Comparison of ENCODE assay signal across 11 mouse cellular contexts in genomic region chr6:125529479-125529878, GRCm38 (mm10). TPM values are rescaled to one million over a fixed set of nuclear protein-coding genes. Genes with fewer than 3 reads are reported as not detected.
DNase-seq lines count a peak whose midpoint lies in the region; ATAC-seq and TF ChIP-seq lines count a peak whose summit lies in the region.
"Had no signal": no experiment of that assay in that cellular context is flagged by ENCODE, and none has a peak within 500 bp of the region (broad histone marks: within the 10 kb centered on the region; RNA-seq: fewer than 3 reads in every experiment).

No protein-coding gene starts in this region.

- no peak overlapping the region for H3K9ac ChIP-seq in kidney, embryonic 14.5 days (ENCODE audit: low read depth, low read length)
- no peak overlapping the region for H3K9ac ChIP-seq in heart, embryonic 12.5 days
- no peak overlapping the region for H3K9ac ChIP-seq in stomach, embryonic 15.5 days
- H3K9ac ChIP-seq: embryonic facial prominence, embryonic 12.5 days had no signal

- no peaks in the 10 kb centered on the region for H3K4me1 ChIP-seq in kidney, adult 2 months (ENCODE audit: control insufficient read depth, insufficient read depth, low read length)
- no peaks in the 10 kb centered on the region for H3K4me1 ChIP-seq in kidney, embryonic 14.5 days (ENCODE audit: control insufficient read depth, insufficient read depth, low read length)
- peaks cover 6% of the 10 kb centered on the region; the same call in 1 of the 2 replicates for H3K4me1 ChIP-seq in heart, embryonic 12.5 days (replicated peaks)
- no peaks in the 10 kb centered on the region for H3K4me1 ChIP-seq in stomach, embryonic 15.5 days
- H3K4me1 ChIP-seq in cerebellum, adult 2 months (ENCODE audit: control insufficient read depth, insufficient read depth, low read length), result no peaks in the 10 kb centered on the region; the same call in 1 of the 2 replicates
- H3K4me1 ChIP-seq: embryonic facial prominence, embryonic 12.5 days had no signal

- ATAC-seq in kidney, embryonic 14.5 days (ENCODE audit: low FRiP score, low TSS enrichment), result no peak
- ATAC-seq in heart, embryonic 12.5 days (ENCODE audit: insufficient number of reproducible peaks, low FRiP score), result peak; percentile 29
- 0 out of 2 replicates have a peak, but pooled peaks have one; percentile 15 for ATAC-seq in stomach, embryonic 15.5 days (ENCODE audit: insufficient read depth, low FRiP score, low read depth)
- no peak for ATAC-seq in cerebellum, adult (ENCODE audit: insufficient number of reproducible peaks, low FRiP score, low TSS enrichment)

- peak; percentile 41 for DNase-seq in kidney, adult 2 months
- DNase-seq in kidney, postnatal 36 days, result peak; percentile 13 to 51
- no peak for DNase-seq in cerebellum, adult 2 months
- no peak for DNase-seq in testis, postnatal 14 days (ENCODE audit: low spot score)
- DNase-seq: thymus, postnatal 14 days had no signal

- no peak overlapping the region for H3K4me2 ChIP-seq in kidney, embryonic 14.5 days (replicated peaks; ENCODE audit: low read depth, low read length)
- no peak overlapping the region for H3K4me2 ChIP-seq in heart, embryonic 12.5 days
- H3K4me2 ChIP-seq in stomach, embryonic 15.5 days, result no peak overlapping the region
- H3K4me2 ChIP-seq: embryonic facial prominence, embryonic 12.5 days; midbrain, embryonic 11.5 days had no signal

- H3K9me3 ChIP-seq in kidney, embryonic 14.5 days (ENCODE audit: control insufficient read depth, low read length), result no peaks in the 10 kb centered on the region
- H3K9me3 ChIP-seq in heart, embryonic 12.5 days (replicated peaks), result no peaks in the 10 kb centered on the region
- H3K9me3 ChIP-seq in stomach, embryonic 15.5 days, result no peaks in the 10 kb centered on the region
- H3K9me3 ChIP-seq: embryonic facial prominence, embryonic 12.5 days had no signal

- TF ChIP-seq CTCF in kidney, adult 2 months (conservative IDR thresholded peaks at IDR 0.05; ENCODE audit: insufficient read depth, insufficient read length, low read depth, low read length), result 0 out of 2 replicates have a peak, but pooled peaks have one; percentile 12
- no peak for TF ChIP-seq CTCF in cerebellum, adult 2 months (IDR thresholded peaks at IDR 0.05; ENCODE audit: borderline replicate concordance, insufficient read depth, low read depth, low read length)

- H3K36me3 ChIP-seq in kidney, adult 2 months (ENCODE audit: control insufficient read depth, insufficient read depth, low read length), result no peaks in the 10 kb centered on the region
- H3K36me3 ChIP-seq in kidney, embryonic 14.5 days (ENCODE audit: control insufficient read depth, insufficient read depth, low read length), result no peaks in the 10 kb centered on the region
- no peaks in the 10 kb centered on the region for H3K36me3 ChIP-seq in heart, embryonic 12.5 days
- H3K36me3 ChIP-seq in stomach, embryonic 15.5 days, result no peaks in the 10 kb centered on the region
- H3K36me3 ChIP-seq: embryonic facial prominence, embryonic 12.5 days had no signal

- TF ChIP-seq POLR2A in kidney, adult 2 months (IDR thresholded peaks at IDR 0.05; ENCODE audit: low read depth, low read length), result no peak
- no peak for TF ChIP-seq POLR2A in cerebellum, adult 2 months (IDR thresholded peaks at IDR 0.05; ENCODE audit: borderline replicate concordance, insufficient read depth, low read length)

- WGBS in kidney, adult 2 months, result 83% methylated on average over 5 of the region's 5 CpGs
- WGBS in kidney, embryonic 14.5 days, result 74% methylated on average over 5 of the region's 5 CpGs
- WGBS in heart, embryonic 12.5 days, result 69% methylated on average over 5 of the region's 5 CpGs
- WGBS in stomach, embryonic 15.5 days, result 83% methylated on average over 5 of the region's 5 CpGs
- WGBS in cerebellum, adult 2 months, result 90% methylated on average over 5 of the region's 5 CpGs

- no peak overlapping the region for H3K4me3 ChIP-seq in kidney, adult 2 months (ENCODE audit: insufficient read depth, low read depth, low read length)
- H3K4me3 ChIP-seq in kidney, embryonic 14.5 days (ENCODE audit: low read length), result no peak overlapping the region
- no peak overlapping the region for H3K4me3 ChIP-seq in heart, embryonic 12.5 days
- no peak overlapping the region for H3K4me3 ChIP-seq in stomach, embryonic 15.5 days (replicated peaks)
- H3K4me3 ChIP-seq in cerebellum, adult 2 months (replicated peaks; ENCODE audit: insufficient read depth, low read depth, low read length), result no peak overlapping the region
- H3K4me3 ChIP-seq: embryonic facial prominence, embryonic 12.5 days had no signal

- H3K27ac ChIP-seq in kidney, adult 2 months (ENCODE audit: insufficient read depth, low read depth, low read length), result no peak overlapping the region
- H3K27ac ChIP-seq in kidney, embryonic 14.5 days (ENCODE audit: low read depth, low read length), result no peak overlapping the region
- H3K27ac ChIP-seq in heart, embryonic 12.5 days (ENCODE audit: poor library complexity, severe bottlenecking), result no peak overlapping the region
- H3K27ac ChIP-seq in stomach, embryonic 15.5 days, result no peak overlapping the region
- H3K27ac ChIP-seq in cerebellum, adult 2 months (ENCODE audit: insufficient read depth, low read length), result no peak overlapping the region
- H3K27ac ChIP-seq: embryonic facial prominence, embryonic 12.5 days had no signal

- no peaks in the 10 kb centered on the region for H3K27me3 ChIP-seq in kidney, adult 2 months (replicated peaks; ENCODE audit: control insufficient read depth, insufficient read depth, low read length)
- H3K27me3 ChIP-seq in kidney, embryonic 14.5 days (ENCODE audit: control insufficient read depth, insufficient read depth, low read length), result no peaks in the 10 kb centered on the region
- no peaks in the 10 kb centered on the region for H3K27me3 ChIP-seq in heart, embryonic 12.5 days (replicated peaks)
- no peaks in the 10 kb centered on the region for H3K27me3 ChIP-seq in stomach, embryonic 15.5 days (replicated peaks)
- no peaks in the 10 kb centered on the region for H3K27me3 ChIP-seq in cerebellum, adult 2 months (ENCODE audit: control insufficient read depth, insufficient read depth, low read length)
- H3K27me3 ChIP-seq: embryonic facial prominence, embryonic 12.5 days had no signal

RNA-seq across cellular contexts. Expression of gene Vwf, which starts 17.1 kb away (rescaled TPM):
- 14.6 and 16.8 TPM in 2 replicates for polyA plus RNA-seq in kidney, adult 2 months (2012; rRNA removed)
- 2.4 and 5.2 TPM in 2 replicates for polyA plus RNA-seq in kidney, embryonic 14.5 days (2014; fragmentation: Nextera tagmentation; extraction: Ambion mirVana)
- 19.8 and 21.4 TPM in 2 replicates for polyA plus RNA-seq in heart, embryonic 12.5 days (2016; fragmentation: Nextera tagmentation; extraction: Ambion mirVana)
- 5.7 and 6.6 TPM in 2 replicates for polyA plus RNA-seq in stomach, embryonic 15.5 days (2015; fragmentation: Nextera tagmentation; extraction: Ambion mirVana)
- polyA plus RNA-seq in cerebellum, adult 2 months (2012; rRNA removed), result 15.0 and 20.2 TPM in 2 replicates

RNA-seq across cellular contexts. Expression of gene Cd9, which starts 34.9 kb away (rescaled TPM):
- 138 and 140 TPM in 2 replicates for polyA plus RNA-seq in kidney, adult 2 months (2012; rRNA removed)
- 116 and 118 TPM in 2 replicates for polyA plus RNA-seq in kidney, embryonic 14.5 days (2014; fragmentation: Nextera tagmentation; extraction: Ambion mirVana)
- 73.5 and 73.6 TPM in 2 replicates for polyA plus RNA-seq in heart, embryonic 12.5 days (2016; fragmentation: Nextera tagmentation; extraction: Ambion mirVana)
- 285 and 317 TPM in 2 replicates for polyA plus RNA-seq in stomach, embryonic 15.5 days (2015; fragmentation: Nextera tagmentation; extraction: Ambion mirVana)
- polyA plus RNA-seq in cerebellum, adult 2 months (2012; rRNA removed), result 91.2 and 96.9 TPM in 2 replicates

Comparison
In these comparisons a context has a peak if more than half of its experiments do, and no peak if none do; other contexts are left out.
1. DNase-seq: peak in kidney, adult 2 months (single experiment) and kidney, postnatal 36 days (2 of 2); none in cerebellum, adult 2 months (0 of 2) and testis, postnatal 14 days (single experiment).
2. ATAC-seq: peak in heart, embryonic 12.5 days (single experiment) and stomach, embryonic 15.5 days (single experiment); none in kidney, embryonic 14.5 days (single experiment) and cerebellum, adult (single experiment).